Mouse (Mus musculus) splenic B cell, adult 2 months (primary cell): Measurements from ENCODE around the gene 2010109A12Rik.

Experiments
- DNase-seq: peaks from one replicate; pipeline ENCODE4 v3.0.0-alpha.2; 2011; ENCODE audit warnings: low read depth, low spot score
- H3K27me3 ChIP-seq: 2 replicates; pipeline ENCODE4 v1.6.1; 2012; ENCODE audit warnings: mild to moderate bottlenecking, low read length, moderate library complexity, mixed read lengths; ENCODE audit not compliant: control insufficient read depth, poor library complexity, insufficient read depth, severe bottlenecking
- H3K36me3 ChIP-seq: 2 replicates; pipeline ENCODE4 v1.6.1; 2012; ENCODE audit warnings: mild to moderate bottlenecking, low read length, moderate library complexity, mixed read lengths; ENCODE audit not compliant: control insufficient read depth, poor library complexity, insufficient read depth, severe bottlenecking

2010109A12Rik gene

DNA sequence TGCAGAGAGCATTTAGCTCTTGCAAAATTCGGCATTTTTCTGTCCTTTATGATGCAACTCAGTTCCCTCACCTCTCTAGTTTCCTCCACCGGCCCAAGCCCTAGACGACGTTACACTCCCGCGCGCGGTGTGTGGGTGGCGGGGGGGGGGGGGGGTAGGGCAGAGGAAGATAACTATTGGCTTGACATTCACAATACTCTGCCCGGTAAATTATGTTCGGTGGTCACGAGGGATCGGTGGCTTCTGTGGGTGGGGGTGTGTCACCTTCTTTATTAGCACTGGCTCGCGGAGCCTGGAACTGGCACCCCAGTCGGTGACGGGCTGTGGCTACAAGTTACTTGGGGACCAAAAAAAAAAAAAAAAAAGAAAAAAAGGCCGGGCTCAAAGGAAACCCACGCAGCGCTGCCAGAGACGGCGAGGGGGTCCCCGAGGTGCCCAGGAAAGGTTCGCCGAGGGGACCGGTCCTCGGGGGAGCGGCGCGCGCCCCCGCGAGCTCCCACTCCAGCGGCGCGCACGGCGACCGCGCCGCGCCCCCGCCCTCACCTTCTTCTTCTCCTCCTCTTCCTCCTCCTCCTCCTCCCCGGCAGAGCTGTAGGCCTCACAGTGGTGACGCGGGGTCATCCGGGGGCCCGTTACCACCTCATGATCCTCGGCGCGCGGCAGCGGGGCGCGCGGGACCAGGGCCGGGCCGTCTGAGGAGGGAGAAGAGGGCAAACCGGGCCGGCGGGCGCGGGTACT, 778 bp upstream of the 2010109A12Rik start:
- peak; percentile 77 for DNase-seq
- H3K36me3 ChIP-seq = peaks cover 2% of the 10 kb centered on the region; the same call in 1 of the 2 replicates
- no peaks in the 10 kb centered on the region for H3K27me3 ChIP-seq

DNA sequence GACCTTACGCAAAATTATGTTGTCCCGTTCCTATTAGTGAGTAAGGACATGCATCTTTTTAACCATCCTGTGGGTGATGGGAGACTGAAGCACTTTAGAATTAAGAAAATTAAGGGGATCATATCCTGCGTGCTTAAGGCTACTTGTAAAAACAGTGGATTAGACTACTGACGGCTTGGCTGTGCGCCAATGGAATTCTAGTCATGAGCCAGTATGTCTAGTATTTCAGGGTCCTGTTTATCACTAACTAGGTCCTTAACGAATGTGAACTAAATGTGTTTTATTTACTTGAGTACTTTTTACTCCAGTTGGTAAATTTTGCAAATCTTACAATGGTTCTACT, 659 bp downstream of the 2010109A12Rik start:
- H3K36me3 ChIP-seq = no peaks in the 10 kb centered on the region
- no peaks in the 10 kb centered on the region for H3K27me3 ChIP-seq
- no peak for DNase-seq

DNA sequence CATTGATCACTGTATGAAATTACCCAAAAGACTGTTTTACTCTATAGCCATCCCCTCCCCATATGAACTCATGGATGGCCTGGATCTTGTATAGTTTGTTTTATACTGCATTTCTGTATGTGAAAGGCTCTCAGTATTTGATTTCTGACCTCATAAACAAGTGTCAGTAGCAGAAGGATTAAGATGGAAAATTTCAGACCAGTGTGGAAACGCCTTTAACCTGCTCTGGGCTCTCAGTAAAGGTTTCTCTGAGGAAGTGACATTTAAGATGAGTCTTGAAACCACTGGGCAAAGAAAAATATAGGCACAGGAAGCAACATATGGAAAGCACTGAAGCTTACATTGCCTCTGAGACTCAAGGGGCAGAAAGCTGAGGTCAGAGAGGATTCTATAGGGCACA, 1.2 kb downstream of the 2010109A12Rik start:
- no peaks in the 10 kb centered on the region for H3K27me3 ChIP-seq
- DNase-seq = peak; percentile 48
- H3K36me3 ChIP-seq = no peaks in the 10 kb centered on the region

- DNase-seq = no peak
- no peaks in the 10 kb centered on the region for H3K27me3 ChIP-seq
- H3K36me3 ChIP-seq = peaks cover 2% of the 10 kb centered on the region; the same call in 1 of the 2 replicates
Observed at GRCm38 (mm10) chr5:93218375-93218774, 12.1 kb downstream of the 2010109A12Rik start.

- H3K27me3 ChIP-seq = no peaks in the 10 kb centered on the region
- H3K36me3 ChIP-seq = peaks cover 2% of the 10 kb centered on the region; the same call in 1 of the 2 replicates
- no peak for DNase-seq
Observed at GRCm38 (mm10) chr5:93221661-93222060, 15.3 kb downstream of the 2010109A12Rik start.

DNA sequence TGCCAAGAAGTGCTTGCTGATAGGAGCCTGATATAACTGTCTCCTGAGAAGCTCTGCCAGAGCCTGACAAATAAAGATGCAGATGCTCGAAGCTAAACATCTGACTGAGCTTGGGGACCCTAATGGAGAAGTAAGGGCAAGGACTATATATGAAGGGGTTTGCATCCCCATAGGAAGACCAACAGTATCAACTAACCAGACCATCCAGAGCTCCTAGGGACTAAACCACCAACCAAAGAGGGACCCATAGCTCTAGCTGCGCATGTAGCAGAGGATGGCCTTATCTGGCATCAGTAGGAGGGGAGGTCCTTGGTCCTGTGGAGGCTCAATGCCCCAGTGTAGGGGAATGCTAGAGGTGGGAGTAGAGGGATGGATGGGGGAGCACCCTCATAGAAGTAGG, 18.2 kb downstream of the 2010109A12Rik start:
- Histone ChIP-seq H3K36me3 (no peaks in the 10 kb centered on the region), H3K27me3 (no peaks in the 10 kb centered on the region)
- no peak for DNase-seq

- Histone ChIP-seq H3K36me3 (no peaks in the 10 kb centered on the region), H3K27me3 (no peaks in the 10 kb centered on the region)
- DNase-seq = no peak
Observed at GRCm38 (mm10) chr5:93227157-93227556, 20.8 kb downstream of the 2010109A12Rik start.

GRCm38 (mm10) chr5:93229527-93229926, 23.2 kb downstream of the 2010109A12Rik start:
- H3K36me3 ChIP-seq = no peaks in the 10 kb centered on the region
- H3K27me3 ChIP-seq = no peaks in the 10 kb centered on the region
- DNase-seq = peak; percentile 48

GRCm38 (mm10) chr5:93231721-93232120, 25.4 kb downstream of the 2010109A12Rik start:
- Histone ChIP-seq H3K27me3 (no peaks in the 10 kb centered on the region), H3K36me3 (no peaks in the 10 kb centered on the region)
- DNase-seq = no peak

- Histone ChIP-seq H3K27me3 (no peaks in the 10 kb centered on the region), H3K36me3 (no peaks in the 10 kb centered on the region)
- DNase-seq = no peak
Observed at GRCm38 (mm10) chr5:93232838-93233237, 26.5 kb downstream of the 2010109A12Rik start.

DNA sequence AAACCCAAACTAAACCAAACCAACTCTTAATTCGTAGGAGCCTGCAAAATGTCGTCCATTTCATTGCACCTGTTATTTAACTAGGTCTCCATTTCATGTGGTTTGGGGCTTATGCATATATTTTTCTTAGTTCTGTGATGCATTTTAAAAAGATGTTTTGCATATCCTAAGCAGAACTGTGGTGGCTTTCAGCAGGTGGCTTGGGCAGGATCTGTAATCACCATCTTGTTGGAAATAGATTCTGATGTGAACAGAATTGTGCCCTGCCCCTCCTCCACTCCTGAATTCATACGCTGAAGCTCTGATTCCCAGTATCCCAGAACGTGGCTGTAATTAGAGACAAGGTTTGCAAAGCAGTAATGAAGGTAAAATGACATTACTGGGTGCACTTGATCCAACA, 27.8 kb downstream of the 2010109A12Rik start:
- H3K36me3 ChIP-seq = no peaks in the 10 kb centered on the region
- no peaks in the 10 kb centered on the region for H3K27me3 ChIP-seq
- peak; percentile 47 for DNase-seq

DNA sequence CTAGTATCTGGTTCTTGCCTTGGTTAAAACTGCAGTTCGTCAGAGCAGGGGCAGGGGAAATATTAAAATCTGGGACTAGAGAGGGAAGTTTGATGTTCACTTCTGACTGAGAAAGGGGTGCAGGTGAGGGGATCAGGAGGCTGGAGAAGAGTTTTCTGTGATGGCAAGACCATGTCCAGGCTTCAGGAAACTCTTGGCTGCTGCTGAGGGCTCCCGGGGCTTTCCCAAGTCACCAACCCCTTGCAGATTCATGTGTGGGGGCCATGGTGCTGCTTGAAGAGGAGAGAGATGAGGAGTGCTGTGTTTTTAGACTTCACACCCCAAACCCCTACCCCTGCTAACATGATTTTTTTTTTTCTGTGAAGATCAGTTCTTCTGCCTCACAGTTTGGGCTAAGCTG, 28.3 kb downstream of the 2010109A12Rik start:
- DNase-seq = no peak
- Histone ChIP-seq H3K36me3 (no peaks in the 10 kb centered on the region), H3K27me3 (no peaks in the 10 kb centered on the region)

- Histone ChIP-seq H3K27me3 (no peaks in the 10 kb centered on the region), H3K36me3 (no peaks in the 10 kb centered on the region)
- DNase-seq = no peak
Observed at GRCm38 (mm10) chr5:93235888-93236287, 29.6 kb downstream of the 2010109A12Rik start.

DNA sequence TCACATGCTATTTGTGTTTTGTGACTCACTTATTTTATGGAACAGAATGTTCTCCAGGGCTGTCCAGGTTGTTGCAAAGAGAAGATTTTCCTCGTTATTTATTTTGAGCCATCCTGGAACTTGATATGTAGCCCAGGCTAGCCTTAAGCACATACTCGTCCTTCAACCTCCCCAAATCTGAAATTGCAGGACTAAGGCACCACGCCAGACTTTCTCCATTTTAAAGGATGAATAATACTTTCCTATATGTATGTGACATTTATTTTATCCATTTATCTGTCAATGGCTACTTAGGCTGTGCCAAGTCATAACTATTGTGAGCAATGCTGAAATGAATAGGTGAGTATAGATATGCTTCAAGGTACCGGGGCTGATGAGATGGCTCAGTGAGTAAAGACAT, 30.2 kb downstream of the 2010109A12Rik start:
- no peak for DNase-seq
- H3K36me3 ChIP-seq = no peaks in the 10 kb centered on the region
- no peaks in the 10 kb centered on the region for H3K27me3 ChIP-seq

GRCm38 (mm10) chr5:93239590-93240544, 33.5 kb downstream of the 2010109A12Rik start:
- H3K27me3 ChIP-seq = no peaks in the 10 kb centered on the region
- no peaks in the 10 kb centered on the region for H3K36me3 ChIP-seq
- DNase-seq = peak; percentile 32
